Mouse (Mus musculus) thymus, adult 2 months (tissue): Measurements from ENCODE around the gene Sulf2.

ENCODE experiments used
- CTCF ChIP-seq: fragments of 200-500 bp; IDR thresholded peaks from 2 replicates; pipeline ENCODE4 v1.5.1; 2012; ENCODE audit warnings: mild to moderate bottlenecking, control low read depth, low read length, moderate library complexity, borderline replicate concordance; ENCODE audit not compliant: control insufficient read depth, poor library complexity, insufficient read depth; ENCODE audit errors: extremely low read depth
- POLR2A ChIP-seq: fragments of 200-500 bp; IDR thresholded peaks from 2 replicates; pipeline ENCODE4 v1.6.1; 2012; ENCODE audit warnings: mild to moderate bottlenecking, low read length, control low read depth, moderate library complexity; ENCODE audit not compliant: control insufficient read depth, poor library complexity, insufficient read depth; ENCODE audit errors: extremely low read depth

GRCm38 (mm10) chr2:166066434-166066833 lies 89.0 kb downstream of the Sulf2 start:
- TF ChIP-seq POLR2A (no peak), CTCF (no peak)
